Mouse (Mus musculus): ENCODE data around the gene Pfdn5. TPM values are rescaled to one million over a fixed set of nuclear protein-coding genes. Genes with fewer than 3 reads are reported as not detected.
A peak's percentile ranks its signal among the peaks of the same experiment; 100 is the strongest.

The Pfdn5 gene
- polyA plus RNA-seq, 1 experiment from 2014 or later: 481 TPM

DNA sequence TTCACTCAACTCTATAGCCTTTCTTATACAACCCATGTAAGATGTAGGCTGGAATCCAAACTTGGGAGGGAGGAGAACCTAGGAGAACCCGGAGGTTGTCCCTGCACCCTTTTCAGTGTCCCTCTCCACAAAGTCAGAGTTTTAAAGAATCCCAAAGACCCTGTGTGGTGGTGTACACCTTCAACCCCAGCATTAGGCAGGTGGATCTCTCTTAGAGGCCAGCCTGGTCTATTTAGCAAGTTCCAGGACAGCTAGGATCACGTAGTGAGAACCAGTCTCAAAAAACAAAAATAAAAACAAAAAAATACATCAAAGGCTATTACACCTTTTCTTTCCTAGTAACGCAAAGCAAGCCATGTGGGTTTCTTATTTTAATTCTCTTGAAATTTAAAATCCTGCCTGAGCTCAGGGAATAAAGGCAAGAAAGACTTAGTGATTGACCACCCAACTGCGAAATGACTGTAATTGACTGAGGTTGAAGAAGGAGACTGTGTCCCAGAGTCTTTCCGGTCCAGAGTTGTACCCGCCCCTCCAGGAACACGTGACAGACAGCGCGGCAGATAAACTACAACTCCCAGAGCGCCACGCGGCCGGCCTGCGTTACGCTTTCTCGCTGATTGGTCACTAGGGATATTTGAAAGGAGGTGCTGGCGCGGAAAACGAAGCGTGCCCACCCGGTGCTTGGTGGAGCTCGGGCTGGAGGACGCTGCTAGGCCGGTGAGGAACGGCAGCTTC is 30.1 kb upstream of the Pfdn5 start, which contains the start of gene Espl1:
Gene Espl1 (plus strand): TSS at position 634 of the 735 bp plus-strand sequence.
- Histone ChIP-seq H3K4me1 (ENCODE audit: control insufficient read depth, insufficient read depth, low read length) (no peaks in the 10 kb centered on the region), H3K9ac (ENCODE audit: low read depth, low read length) (peak within 1 kb of the TSS; percentile 67), H3K27me3 (ENCODE audit: control insufficient read depth, insufficient read depth, low read length) (no peaks in the 10 kb centered on the region), H3K27ac (ENCODE audit: low read depth, low read length) (no peak within 1 kb of the TSS), H3K4me2 (replicated peaks; ENCODE audit: low read depth, low read length) (peak within 1 kb of the TSS; percentile 67), H3K9me3 (ENCODE audit: control insufficient read depth, low read length) (no peaks in the 10 kb centered on the region), H3K36me3 (ENCODE audit: control insufficient read depth, insufficient read depth, low read length) (peaks cover 30% of the 10 kb centered on the region), H3K4me3 (ENCODE audit: low read length) (peak within 1 kb of the TSS; percentile 72)
- WGBS: 6% methylated on average over 25 of the region's 25 CpGs
- peak; percentile 98 for ATAC-seq (ENCODE audit: low FRiP score, low TSS enrichment)

DNA sequence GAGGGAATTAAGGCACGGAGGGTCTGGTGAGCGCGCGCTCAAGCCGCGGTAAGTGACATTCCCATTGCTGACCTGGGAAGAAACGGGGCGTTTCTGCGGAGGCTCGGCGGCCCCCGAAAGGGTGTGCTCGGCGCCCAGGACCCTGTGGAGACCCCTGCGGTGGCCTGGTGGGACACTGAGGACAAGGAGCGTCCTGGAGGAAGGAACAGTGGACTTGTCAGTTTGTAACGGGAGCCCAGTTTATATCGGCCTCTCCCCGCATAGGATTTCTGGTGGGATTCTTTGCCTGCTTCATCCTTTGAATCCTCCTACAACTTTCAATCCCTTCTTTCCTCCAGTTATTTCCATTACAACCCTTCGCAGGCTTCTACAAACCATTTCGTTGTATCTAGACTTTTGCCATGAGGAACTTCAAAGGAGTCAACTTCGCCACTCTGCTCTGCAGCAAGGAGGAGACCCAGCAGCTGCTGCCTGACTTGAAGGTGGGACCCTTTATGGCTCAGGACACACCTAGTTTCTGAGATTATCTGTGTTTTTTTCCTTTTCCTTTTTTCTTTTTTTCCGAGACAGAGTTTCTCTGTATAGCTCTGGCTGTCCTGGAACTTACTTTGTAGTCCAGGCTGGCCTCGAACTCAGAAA is 29.4 kb upstream of the Pfdn5 start:
- H3K4me3 ChIP-seq (ENCODE audit: low read length): peak overlapping the region; percentile 72
- peak overlapping the region; percentile 67 for H3K4me2 ChIP-seq (replicated peaks; ENCODE audit: low read depth, low read length)
- WGBS: 5% methylated on average over 24 of the region's 24 CpGs
- no peaks in the 10 kb centered on the region for H3K9me3 ChIP-seq (ENCODE audit: control insufficient read depth, low read length)
- H3K27me3 ChIP-seq (ENCODE audit: control insufficient read depth, insufficient read depth, low read length): no peaks in the 10 kb centered on the region
- peak; percentile 69; the same call in 1 of the 2 replicates for ATAC-seq (ENCODE audit: low FRiP score, low TSS enrichment)
- H3K36me3 ChIP-seq (ENCODE audit: control insufficient read depth, insufficient read depth, low read length): peaks cover 36% of the 10 kb centered on the region
- H3K27ac ChIP-seq (ENCODE audit: low read depth, low read length): no peak overlapping the region
- H3K4me1 ChIP-seq (ENCODE audit: control insufficient read depth, insufficient read depth, low read length): no peaks in the 10 kb centered on the region
- H3K9ac ChIP-seq (ENCODE audit: low read depth, low read length): peak overlapping the region; percentile 67

DNA sequence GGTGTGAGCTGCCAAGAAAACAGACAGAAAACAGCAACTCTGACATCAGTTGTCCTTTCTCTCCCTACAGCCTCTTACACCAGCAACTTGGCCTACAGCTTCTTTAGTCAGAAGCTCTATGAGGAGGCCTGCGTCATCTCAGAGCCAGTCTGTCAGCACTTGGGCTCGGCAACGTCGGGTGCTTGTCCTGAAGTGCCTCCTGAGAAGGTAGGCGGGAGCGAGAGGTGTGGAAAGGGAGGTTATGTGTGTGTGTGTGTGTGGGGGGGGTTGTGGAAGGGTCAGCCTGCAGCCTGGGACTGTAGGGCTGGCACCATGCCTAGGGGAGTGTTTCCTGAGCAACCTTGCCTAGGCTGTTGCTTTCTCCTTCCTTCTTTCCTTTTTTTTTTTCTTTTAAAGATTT is 23.4 kb upstream of the Pfdn5 start:
- no peak overlapping the region for H3K4me2 ChIP-seq (replicated peaks; ENCODE audit: low read depth, low read length)
- no peak overlapping the region for H3K9ac ChIP-seq (ENCODE audit: low read depth, low read length)
- H3K4me3 ChIP-seq (ENCODE audit: low read length): no peak overlapping the region
- H3K9me3 ChIP-seq (ENCODE audit: control insufficient read depth, low read length): no peaks in the 10 kb centered on the region
- WGBS: 81% methylated on average over 6 of the region's 6 CpGs
- ATAC-seq (ENCODE audit: low FRiP score, low TSS enrichment): no peak
- H3K4me1 ChIP-seq (ENCODE audit: control insufficient read depth, insufficient read depth, low read length): no peaks in the 10 kb centered on the region
- H3K27me3 ChIP-seq (ENCODE audit: control insufficient read depth, insufficient read depth, low read length): no peaks in the 10 kb centered on the region
- peaks cover 81% of the 10 kb centered on the region for H3K36me3 ChIP-seq (ENCODE audit: control insufficient read depth, insufficient read depth, low read length)
- H3K27ac ChIP-seq (ENCODE audit: low read depth, low read length): no peak overlapping the region

- H3K9me3 ChIP-seq (ENCODE audit: control insufficient read depth, low read length): no peaks in the 10 kb centered on the region
- no peaks in the 10 kb centered on the region for H3K27me3 ChIP-seq (ENCODE audit: control insufficient read depth, insufficient read depth, low read length)
- H3K36me3 ChIP-seq (ENCODE audit: control insufficient read depth, insufficient read depth, low read length): peaks cover 69% of the 10 kb centered on the region
- no peak overlapping the region for H3K4me2 ChIP-seq (replicated peaks; ENCODE audit: low read depth, low read length)
- H3K4me1 ChIP-seq (ENCODE audit: control insufficient read depth, insufficient read depth, low read length): no peaks in the 10 kb centered on the region
- no peak overlapping the region for H3K27ac ChIP-seq (ENCODE audit: low read depth, low read length)
- 87% methylated on average over 9 of the region's 9 CpGs for WGBS
- no peak overlapping the region for H3K9ac ChIP-seq (ENCODE audit: low read depth, low read length)
- no peak overlapping the region for H3K4me3 ChIP-seq (ENCODE audit: low read length)
- ATAC-seq (ENCODE audit: low FRiP score, low TSS enrichment): no peak
Observed at GRCm38 (mm10) chr15:102308717-102309116, 17.2 kb upstream of the Pfdn5 start.

GRCm38 (mm10) chr15:102310074-102310845 is 15.7 kb upstream of the Pfdn5 start:
- peak; percentile 92 for ATAC-seq (ENCODE audit: low FRiP score, low TSS enrichment)
- Histone ChIP-seq H3K4me2 (replicated peaks; ENCODE audit: low read depth, low read length) (no peak overlapping the region), H3K27ac (ENCODE audit: low read depth, low read length) (peak overlapping the region; percentile 8; the same call in 1 of the 2 replicates), H3K4me3 (ENCODE audit: low read length) (no peak overlapping the region), H3K4me1 (ENCODE audit: control insufficient read depth, insufficient read depth, low read length) (no peaks in the 10 kb centered on the region), H3K9me3 (ENCODE audit: control insufficient read depth, low read length) (no peaks in the 10 kb centered on the region), H3K36me3 (ENCODE audit: control insufficient read depth, insufficient read depth, low read length) (peaks cover 67% of the 10 kb centered on the region), H3K9ac (ENCODE audit: low read depth, low read length) (no peak overlapping the region), H3K27me3 (ENCODE audit: control insufficient read depth, insufficient read depth, low read length) (no peaks in the 10 kb centered on the region)
- WGBS: 44% methylated on average over 10 of the region's 10 CpGs

- ATAC-seq (ENCODE audit: low FRiP score, low TSS enrichment): no peak
- Histone ChIP-seq H3K9ac (ENCODE audit: low read depth, low read length) (no peak overlapping the region), H3K9me3 (ENCODE audit: control insufficient read depth, low read length) (no peaks in the 10 kb centered on the region), H3K27ac (ENCODE audit: low read depth, low read length) (no peak overlapping the region), H3K27me3 (ENCODE audit: control insufficient read depth, insufficient read depth, low read length) (no peaks in the 10 kb centered on the region), H3K4me2 (replicated peaks; ENCODE audit: low read depth, low read length) (no peak overlapping the region), H3K4me3 (ENCODE audit: low read length) (no peak overlapping the region), H3K36me3 (ENCODE audit: control insufficient read depth, insufficient read depth, low read length) (peaks cover 67% of the 10 kb centered on the region), H3K4me1 (ENCODE audit: control insufficient read depth, insufficient read depth, low read length) (no peaks in the 10 kb centered on the region)
Observed at GRCm38 (mm10) chr15:102311489-102311888, 14.4 kb upstream of the Pfdn5 start.

DNA sequence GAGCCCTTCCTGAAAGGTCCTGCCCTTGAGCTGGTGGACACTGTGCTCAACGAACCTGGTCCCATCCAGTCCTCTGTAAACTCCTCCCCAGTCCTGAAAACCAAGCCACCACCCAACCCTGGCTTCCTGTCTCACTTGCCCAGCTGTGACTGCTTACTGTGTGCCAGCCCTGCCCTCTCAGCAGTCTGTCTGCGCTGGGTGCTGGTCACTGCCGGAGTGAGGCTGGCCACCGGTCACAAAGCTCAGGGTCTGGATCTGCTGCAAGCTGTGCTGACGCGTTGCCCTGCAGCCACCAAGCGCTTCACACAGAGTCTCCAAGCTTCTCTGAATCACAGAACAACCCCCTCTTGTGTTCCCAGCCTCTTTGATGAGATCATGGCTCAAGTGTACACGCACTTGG is 10.6 kb upstream of the Pfdn5 start:
- no peaks in the 10 kb centered on the region for H3K27me3 ChIP-seq (ENCODE audit: control insufficient read depth, insufficient read depth, low read length)
- H3K36me3 ChIP-seq (ENCODE audit: control insufficient read depth, insufficient read depth, low read length): peaks cover 85% of the 10 kb centered on the region
- no peak overlapping the region for H3K4me2 ChIP-seq (replicated peaks; ENCODE audit: low read depth, low read length)
- H3K9ac ChIP-seq (ENCODE audit: low read depth, low read length): no peak overlapping the region
- no peaks in the 10 kb centered on the region for H3K4me1 ChIP-seq (ENCODE audit: control insufficient read depth, insufficient read depth, low read length)
- ATAC-seq (ENCODE audit: low FRiP score, low TSS enrichment): no peak
- H3K27ac ChIP-seq (ENCODE audit: low read depth, low read length): no peak overlapping the region
- no peak overlapping the region for H3K4me3 ChIP-seq (ENCODE audit: low read length)
- 92% methylated on average over 8 of the region's 8 CpGs for WGBS
- H3K9me3 ChIP-seq (ENCODE audit: control insufficient read depth, low read length): no peaks in the 10 kb centered on the region

DNA sequence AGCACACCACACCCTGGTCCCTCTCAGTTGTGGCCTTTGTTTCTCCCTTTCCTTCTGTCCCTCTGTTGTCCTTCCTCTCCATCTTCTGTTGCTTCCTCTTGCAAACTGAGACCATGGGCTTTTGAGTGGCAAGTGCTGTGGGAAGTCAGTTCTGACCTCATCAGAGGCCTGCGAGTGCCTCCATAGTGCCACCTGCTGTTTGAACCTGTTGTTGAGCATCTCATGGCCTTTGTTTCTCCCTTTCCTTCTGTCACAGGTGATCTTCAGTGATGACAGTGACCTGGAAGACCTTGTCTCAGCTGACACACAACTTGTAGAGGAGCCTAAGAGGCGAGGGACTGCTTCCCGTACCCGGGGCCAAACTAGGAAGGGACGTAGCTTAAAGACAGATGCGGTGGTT is 9.7 kb upstream of the Pfdn5 start:
- H3K4me2 ChIP-seq (replicated peaks; ENCODE audit: low read depth, low read length): no peak overlapping the region
- no peak overlapping the region for H3K4me3 ChIP-seq (ENCODE audit: low read length)
- WGBS: 91% methylated on average over 6 of the region's 6 CpGs
- no peak for ATAC-seq (ENCODE audit: low FRiP score, low TSS enrichment)
- H3K27me3 ChIP-seq (ENCODE audit: control insufficient read depth, insufficient read depth, low read length): no peaks in the 10 kb centered on the region
- peaks cover 87% of the 10 kb centered on the region for H3K36me3 ChIP-seq (ENCODE audit: control insufficient read depth, insufficient read depth, low read length)
- H3K9ac ChIP-seq (ENCODE audit: low read depth, low read length): no peak overlapping the region
- H3K9me3 ChIP-seq (ENCODE audit: control insufficient read depth, low read length): no peaks in the 10 kb centered on the region
- no peaks in the 10 kb centered on the region for H3K4me1 ChIP-seq (ENCODE audit: control insufficient read depth, insufficient read depth, low read length)
- no peak overlapping the region for H3K27ac ChIP-seq (ENCODE audit: low read depth, low read length)

Measured in kidney, embryonic 14.5 days (tissue).